Mouse (Mus musculus) forebrain, embryonic 11.5 days (tissue): ENCODE results near the gene Olfr479. TPM values are rescaled to one million over a fixed set of nuclear protein-coding genes. Genes with fewer than 3 reads are reported as not detected.
"Not testable (repeated sequence)": the region's sequence is repeated elsewhere in the genome, so short reads cannot be mapped to it uniquely, and the experiment has no call there.

Experiments used
- ATAC-seq: fragments of 200-750 bp; cut with Nextera tagmentation; replicated peaks from 2 replicates; pipeline ENCODE4 v1.8.0; 2017; ENCODE audit warnings: moderate TSS enrichment; ENCODE audit not compliant: low FRiP score
- DNase-seq: peaks from one replicate; pipeline ENCODE4 v3.0.0-alpha.2; 2017; ENCODE audit warnings: low spot score
- H3K27ac ChIP-seq: fragments of 300-500 bp; sonication (generic); 2 replicates; pipeline ENCODE4 v1.5.1; 2014; ENCODE audit warnings: low read depth, low read length
- H3K27me3 ChIP-seq: fragments of 300-500 bp; sonication (generic); 2 replicates; pipeline ENCODE4 v1.6.1; 2014; ENCODE audit warnings: mild to moderate bottlenecking, low read length, mixed read lengths; ENCODE audit not compliant: control insufficient read depth, insufficient read depth
- H3K36me3 ChIP-seq: fragments of 300-500 bp; sonication (generic); 2 replicates; pipeline ENCODE4 v1.6.1; 2014; ENCODE audit warnings: mild to moderate bottlenecking, low read length, moderate library complexity, mixed read lengths; ENCODE audit not compliant: control insufficient read depth, insufficient read depth
- H3K4me1 ChIP-seq: fragments of 300-500 bp; sonication (generic); replicated peaks from 2 replicates; pipeline ENCODE4 v1.6.1; 2014; ENCODE audit warnings: low read length, mixed read lengths; ENCODE audit not compliant: control insufficient read depth, insufficient read depth
- H3K4me2 ChIP-seq: fragments of 300-500 bp; sonication (generic); 2 replicates; pipeline ENCODE4 v1.6.1; 2014; ENCODE audit warnings: low read depth, mild to moderate bottlenecking, low read length, moderate library complexity, mixed read lengths; ENCODE audit not compliant: severe bottlenecking
- H3K4me3 ChIP-seq: fragments of 300-500 bp; sonication (generic); 2 replicates; pipeline ENCODE4 v1.5.1; 2014; ENCODE audit warnings: low read depth, low read length
- H3K9ac ChIP-seq: fragments of 300-500 bp; sonication (generic); 2 replicates; pipeline ENCODE4 v1.6.1; 2014; ENCODE audit warnings: low read length
- H3K9me3 ChIP-seq: fragments of 300-500 bp; sonication (generic); 2 replicates; pipeline ENCODE4 v1.6.1; 2016; ENCODE audit warnings: low read length, mixed read lengths; ENCODE audit not compliant: control insufficient read depth
- WGBS: fragments of 180-500 bp; shearing (Covaris S2); extraction: QIAGEN DNeasy Blood & Tissue Kit; methylation state at CpG from one replicate; pipeline ENCODE4 v1.1.7; 2014; 5-methylcytosine and 5-hydroxymethylcytosine counted together
- polyA plus RNA-seq: library from polyadenylated mRNA; unstranded; fragments of >200 nt; fragmentation: Nextera tagmentation; extraction: Ambion mirVana; gene quantifications from 2 replicates; pipeline ENCODE4 v1.2.1, GENCODE M21; 2014

The Olfr479 gene
- polyA plus RNA-seq = not detected in 2 replicates

DNA sequence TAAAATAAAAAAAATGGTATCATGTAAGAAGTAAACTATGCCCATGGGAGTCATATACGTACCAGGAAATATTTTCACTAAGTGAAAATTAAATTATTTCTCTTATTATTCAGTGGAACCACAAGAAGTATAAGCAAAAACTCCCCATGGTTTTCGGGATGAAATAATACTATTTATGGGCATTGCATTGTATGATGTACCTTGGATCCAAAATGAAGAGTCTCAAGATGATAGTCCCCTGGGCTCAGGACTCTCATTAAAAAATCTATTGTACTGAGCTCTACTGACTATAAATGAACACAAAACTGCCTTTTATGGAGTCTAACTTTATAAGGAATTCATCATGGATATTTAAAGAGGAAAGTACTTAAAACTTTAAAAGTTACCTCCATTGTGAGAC, at the start of gene Olfr479:
Olfr479 (plus strand) TSS at position 301 of the 400 bp plus-strand sequence.
- Histone ChIP-seq H3K27ac (no peak within 1 kb of the TSS), H3K4me3 (no peak within 1 kb of the TSS), H3K27me3 (no peaks in the 10 kb centered on the region), H3K4me2 (no peak within 1 kb of the TSS), H3K36me3 (no peaks in the 10 kb centered on the region), H3K4me1 (no peaks in the 10 kb centered on the region), H3K9ac (no peak within 1 kb of the TSS), H3K9me3 (no peaks in the 10 kb centered on the region)
- ATAC-seq (no peak), DNase-seq (no peak)
- WGBS = 90% methylated on average over 2 of the region's 2 CpGs

DNA sequence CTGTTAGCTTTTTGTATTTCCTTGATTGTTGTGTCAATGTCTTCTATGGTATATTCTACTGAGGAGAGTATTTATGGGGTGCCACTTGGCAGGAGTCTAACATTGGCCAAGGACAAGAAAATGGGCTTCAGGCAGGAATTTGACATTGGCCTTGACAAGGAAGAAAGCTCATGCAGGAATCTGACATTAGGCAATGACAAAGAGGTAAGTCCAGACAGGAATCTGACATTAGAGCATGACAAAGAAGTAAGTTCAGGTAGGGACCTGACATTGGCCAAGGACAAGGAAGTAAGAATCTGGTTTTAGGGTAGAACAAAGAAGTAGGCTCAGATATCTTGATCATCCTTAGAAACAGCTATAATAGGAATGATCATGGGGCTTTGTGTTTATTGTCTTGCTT, 36.2 kb upstream of the Olfr479 start:
- H3K9ac ChIP-seq, H3K27me3 ChIP-seq, H3K4me2 ChIP-seq, H3K27ac ChIP-seq, H3K36me3 ChIP-seq, DNase-seq, H3K4me3 ChIP-seq, ATAC-seq, H3K9me3 ChIP-seq, H3K4me1 ChIP-seq: not testable (repeated sequence)

DNA sequence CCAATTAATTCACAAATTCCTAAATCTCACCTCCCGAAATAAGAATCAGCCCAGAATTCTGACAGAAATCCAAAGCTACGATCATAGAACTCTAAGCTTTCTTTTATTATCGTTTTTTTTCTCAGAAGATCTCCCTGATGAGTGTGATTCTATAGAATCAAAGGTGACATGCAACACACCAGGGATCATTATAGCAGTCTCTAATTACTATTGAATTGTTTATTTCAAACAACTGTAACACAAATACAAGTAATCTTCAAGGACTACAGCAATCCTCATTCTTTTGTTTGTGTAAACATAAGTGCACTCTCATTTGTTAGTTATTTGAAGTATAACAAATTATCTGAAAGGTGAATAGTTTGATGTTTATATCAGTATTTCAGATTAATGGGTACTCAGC, 16.6 kb upstream of the Olfr479 start, which contains the start of gene Olfr478:
Olfr478 (minus strand) TSS at position 101 of the 400 bp plus-strand sequence.
- Histone ChIP-seq H3K36me3 (no peaks in the 10 kb centered on the region), H3K27me3 (no peaks in the 10 kb centered on the region), H3K9me3 (no peaks in the 10 kb centered on the region), H3K4me1 (no peaks in the 10 kb centered on the region), H3K27ac (no peak within 1 kb of the TSS), H3K4me3 (no peak within 1 kb of the TSS), H3K4me2 (no peak within 1 kb of the TSS), H3K9ac (no peak within 1 kb of the TSS)
- DNase-seq (no peak), ATAC-seq (no peak)
- 86% methylated on average over 3 of the region's 3 CpGs for WGBS

DNA sequence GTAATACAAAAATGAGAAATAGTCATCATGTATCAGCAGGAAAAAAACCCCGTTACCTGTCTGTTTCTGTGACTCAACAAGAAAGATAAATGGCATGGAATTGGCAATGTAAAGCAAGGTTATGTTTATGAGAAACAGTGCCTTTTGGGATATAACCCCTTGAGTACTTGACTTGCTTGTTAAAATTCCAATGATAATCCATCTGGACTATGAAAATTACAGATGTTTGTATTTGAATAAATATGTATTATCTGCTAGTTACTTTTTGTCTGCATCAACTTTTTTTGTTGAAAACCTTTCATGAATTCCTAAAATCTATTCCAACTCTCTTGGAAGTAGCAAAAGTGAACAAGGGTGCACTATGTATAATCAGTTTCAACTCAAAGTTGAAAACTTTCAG, 16.8 kb downstream of the Olfr479 start, which contains the start of gene Olfr480:
Olfr480 (minus strand) TSS at position 101 of the 400 bp plus-strand sequence.
- Histone ChIP-seq H3K27ac (no peak within 1 kb of the TSS), H3K9ac (no peak within 1 kb of the TSS), H3K4me2 (no peak within 1 kb of the TSS), H3K36me3 (no peaks in the 10 kb centered on the region), H3K27me3 (no peaks in the 10 kb centered on the region), H3K4me1 (no peaks in the 10 kb centered on the region), H3K4me3 (no peak within 1 kb of the TSS), H3K9me3 (no peaks in the 10 kb centered on the region; the same call in 1 of the 2 replicates)
- ATAC-seq (no peak), DNase-seq (no peak)
- WGBS = 89% methylated on average over 1 of the region's 1 CpGs

DNA sequence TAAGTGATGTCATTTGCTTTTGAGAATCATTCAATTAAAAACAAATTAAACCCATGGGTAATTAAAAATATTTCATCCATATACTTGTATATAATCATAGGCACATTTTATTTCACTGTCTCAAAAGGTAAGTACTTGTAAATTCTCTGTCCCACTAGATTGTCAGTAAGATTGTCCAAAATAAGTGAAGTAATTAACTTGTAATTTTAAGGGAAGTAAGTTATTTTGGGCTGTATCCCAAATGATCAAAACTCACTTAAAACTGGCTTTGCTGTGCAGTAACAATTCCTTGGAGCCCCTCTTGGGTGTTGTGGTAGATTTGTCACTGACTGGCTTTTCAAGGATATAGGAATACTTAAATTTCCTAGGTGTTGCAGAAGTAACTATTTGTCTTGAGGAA, 29.1 kb downstream of the Olfr479 start, which contains the start of gene Olfr481:
Olfr481 (plus strand) TSS at position 301 of the 400 bp plus-strand sequence.
- Histone ChIP-seq H3K9ac (no peak within 1 kb of the TSS), H3K4me2 (no peak within 1 kb of the TSS), H3K9me3 (no peaks in the 10 kb centered on the region), H3K27ac (no peak within 1 kb of the TSS), H3K27me3 (no peaks in the 10 kb centered on the region), H3K4me3 (no peak within 1 kb of the TSS), H3K4me1 (no peaks in the 10 kb centered on the region), H3K36me3 (no peaks in the 10 kb centered on the region)
- DNase-seq = no peak
- no peak for ATAC-seq

DNA sequence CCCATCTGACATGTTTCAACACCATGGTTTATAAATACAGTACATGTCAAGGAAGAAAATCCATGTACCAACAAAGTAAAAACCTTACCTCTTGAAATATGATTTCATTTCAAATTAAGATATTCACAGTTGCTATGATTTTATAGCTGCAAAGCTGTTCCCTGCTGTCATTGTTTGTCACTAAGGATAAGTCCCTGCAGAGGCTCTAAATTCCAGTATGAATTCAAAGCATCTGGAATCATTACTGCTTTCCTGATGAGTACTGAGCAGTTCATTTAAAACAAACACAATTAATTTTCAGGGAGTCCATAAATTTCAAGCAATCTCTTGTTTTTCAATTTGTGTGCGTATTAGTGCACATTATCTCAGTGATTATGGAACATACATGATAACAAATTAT, 47.0 kb downstream of the Olfr479 start, which contains the start of gene Olfr482:
Olfr482 (minus strand) TSS at position 101 of the 400 bp plus-strand sequence.
- Histone ChIP-seq H3K36me3 (no peaks in the 10 kb centered on the region), H3K27ac (no peak within 1 kb of the TSS), H3K27me3 (no peaks in the 10 kb centered on the region), H3K9ac (no peak within 1 kb of the TSS), H3K4me1 (no peaks in the 10 kb centered on the region), H3K9me3 (no peaks in the 10 kb centered on the region), H3K4me2 (no peak within 1 kb of the TSS), H3K4me3 (no peak within 1 kb of the TSS)
- DNase-seq (no peak), ATAC-seq (no peak)
- 88% methylated on average over 1 of the region's 1 CpGs for WGBS

DNA sequence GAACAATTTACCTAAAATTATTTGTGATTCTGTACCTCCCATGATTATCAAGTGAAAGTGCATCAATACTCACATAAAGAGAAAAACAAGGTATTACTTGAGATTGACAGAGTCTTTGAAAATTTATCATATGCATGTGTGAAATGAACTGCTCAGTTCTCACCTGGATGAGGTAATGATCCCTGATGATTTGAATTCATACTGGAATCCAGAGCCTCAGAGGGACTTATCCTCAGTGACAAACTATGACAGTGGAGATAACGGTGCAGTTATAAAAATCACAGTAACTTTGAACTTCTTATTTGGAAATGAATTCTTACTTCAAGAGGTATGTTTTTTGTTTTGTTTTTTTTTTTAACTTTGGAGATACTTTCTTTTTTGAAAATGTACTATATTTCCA, 50.1 kb downstream of the Olfr479 start, which contains the start of gene Olfr483:
Olfr483 (plus strand) TSS at position 301 of the 400 bp plus-strand sequence.
- H3K4me3 ChIP-seq = no peak within 1 kb of the TSS
- H3K4me2 ChIP-seq = no peak within 1 kb of the TSS
- H3K9me3 ChIP-seq = no peaks in the 10 kb centered on the region
- 84% methylated on average over 1 of the region's 1 CpGs for WGBS
- no peak for ATAC-seq
- H3K27me3 ChIP-seq = no peaks in the 10 kb centered on the region
- no peak within 1 kb of the TSS for H3K27ac ChIP-seq
- H3K4me1 ChIP-seq = no peaks in the 10 kb centered on the region
- H3K36me3 ChIP-seq = no peaks in the 10 kb centered on the region
- no peak for DNase-seq
- H3K9ac ChIP-seq = no peak within 1 kb of the TSS

Other genes starting within 250 kb of the Olfr479 start
- gene Ovch2, start 249.5 kb upstream of the Olfr479 start, polyA plus RNA-seq = not detected in 2 replicates
- not detected in 2 replicates for gene Olfr467, start 238.4 kb upstream of the Olfr479 start, polyA plus RNA-seq
- not detected in 2 replicates for gene Olfr469, start 225.2 kb upstream of the Olfr479 start, polyA plus RNA-seq
- gene Olfr470, start 203.2 kb upstream of the Olfr479 start, polyA plus RNA-seq = not detected in 2 replicates
- gene Olfr472, start 152.8 kb upstream of the Olfr479 start, polyA plus RNA-seq = not detected in 2 replicates
- gene Olfr473, start 120.2 kb upstream of the Olfr479 start, polyA plus RNA-seq = not detected in 2 replicates
- gene Olfr474, start 96.0 kb upstream of the Olfr479 start, polyA plus RNA-seq = not detected in 2 replicates
- gene Olfr476, start 85.9 kb upstream of the Olfr479 start, polyA plus RNA-seq = not detected in 2 replicates
- gene Olfr477, start 64.0 kb upstream of the Olfr479 start, polyA plus RNA-seq = not detected in 2 replicates
- gene Olfr478, start 16.7 kb upstream of the Olfr479 start, polyA plus RNA-seq = not detected in 2 replicates
- gene Olfr480, start 16.7 kb downstream of the Olfr479 start, polyA plus RNA-seq = not detected in 2 replicates
- gene Olfr481, start 29.2 kb downstream of the Olfr479 start, polyA plus RNA-seq = not detected in 2 replicates
- not detected in 2 replicates for gene Olfr482, start 46.9 kb downstream of the Olfr479 start, polyA plus RNA-seq
- not detected in 2 replicates for gene Olfr483, start 50.2 kb downstream of the Olfr479 start, polyA plus RNA-seq
- gene Olfr484, start 76.8 kb downstream of the Olfr479 start, polyA plus RNA-seq = not detected in 2 replicates
- not detected in 2 replicates for gene Olfr485, start 109.2 kb downstream of the Olfr479 start, polyA plus RNA-seq
- not detected in 2 replicates for gene Olfr486, start 122.0 kb downstream of the Olfr479 start, polyA plus RNA-seq
- not detected in 2 replicates for gene Olfr487, start 163.9 kb downstream of the Olfr479 start, polyA plus RNA-seq
- not detected in 2 replicates for gene Olfr488, start 207.7 kb downstream of the Olfr479 start, polyA plus RNA-seq
- not detected in 2 replicates for gene Olfr490, start 238.2 kb downstream of the Olfr479 start, polyA plus RNA-seq